Mouse (Mus musculus) B cell, adult 62 days (primary cell): ENCODE data around the gene Mcrip2. TPM values are rescaled to one million over a fixed set of nuclear protein-coding genes. Genes with fewer than 3 reads are reported as not detected.

Source experiments
- total RNA-seq: library from RNA; stranded (reverse); gene quantifications from 4 replicates; pipeline ENCODE4 v1.2.4, GENCODE M21; 2023

Gene Mcrip2
- 1.4 to 5.1 TPM (median 2.8 TPM) in 4 replicates for total RNA-seq

GRCm38 (mm10) chr17:25868601-25869191 lies at the start of gene Mcrip2:
Gene Mcrip2 (minus strand): TSS chr17:25868764.

GRCm38 (mm10) chr17:25880196-25880910 lies 11.8 kb upstream of the Mcrip2 start, which contains the start of gene Wfikkn1:
Gene Wfikkn1 (minus strand): TSS chr17:25880858.

GRCm38 (mm10) chr17:25874721-25875170 lies 6.2 kb upstream of the Mcrip2 start, which contains the start of gene Mettl26:
Gene Mettl26 (plus strand): TSS chr17:25875074.

GRCm38 (mm10) chr17:25860832-25861703 lies 7.5 kb downstream of the Mcrip2 start, which contains the start of gene Wdr90:
Gene Wdr90 (minus strand): TSS chr17:25861501.

GRCm38 (mm10) chr17:25844396-25844901 lies 24.1 kb downstream of the Mcrip2 start, which contains the start of gene Rhot2:
Gene Rhot2 (minus strand): TSS chr17:25844851.

GRCm38 (mm10) chr17:25841117-25841880 lies 27.3 kb downstream of the Mcrip2 start, which contains the start of gene Gm20683:
Gene Gm20683 (minus strand): TSS chr17:25841763.

GRCm38 (mm10) chr17:25837076-25837410 lies 31.5 kb downstream of the Mcrip2 start, which contains the start of gene Rhbdl1:
Gene Rhbdl1 (minus strand): TSS chr17:25837295.

GRCm38 (mm10) chr17:25833291-25833663 lies 35.3 kb downstream of the Mcrip2 start, which contains the start of gene Stub1:
Gene Stub1 (minus strand): TSS chr17:25833404.

GRCm38 (mm10) chr17:25828712-25829557 lies 39.6 kb downstream of the Mcrip2 start, which contains the start of gene Jmjd8:
Gene Jmjd8 (plus strand): TSS chr17:25828867.

GRCm38 (mm10) chr17:25823452-25823851 lies 45.1 kb downstream of the Mcrip2 start, which contains the start of gene Wdr24:
Gene Wdr24 (plus strand): TSS chr17:25823627.

Other genes starting within 250 kb of the Mcrip2 start
- not detected in 4 replicates for gene Gng13, start 151.6 kb downstream of the Mcrip2 start, total RNA-seq
- gene Chtf18, start 141.3 kb downstream of the Mcrip2 start, total RNA-seq = 7.5 to 10.0 TPM (median 8.2 TPM) in 4 replicates
- 5.7 to 7.8 TPM (median 6.6 TPM) in 4 replicates for gene Rpusd1, start 141.1 kb downstream of the Mcrip2 start, total RNA-seq
- 0.21 to 0.22 TPM in 2 of 4 replicates, not detected in the others for gene Mslnl, start 132.7 kb downstream of the Mcrip2 start, total RNA-seq
- 0.83 TPM in 1 of 4 replicates, not detected in the others for gene Msln, start 114.4 kb downstream of the Mcrip2 start, total RNA-seq
- gene Narfl, start 95.0 kb downstream of the Mcrip2 start, total RNA-seq = 33.4 to 44.4 TPM (median 34.9 TPM) in 4 replicates
- gene Haghl, start 83.1 kb downstream of the Mcrip2 start, total RNA-seq = 19.7 to 25.0 TPM (median 23.7 TPM) in 4 replicates
- gene Ccdc78, start 82.2 kb downstream of the Mcrip2 start, total RNA-seq = not detected in 4 replicates
- gene Fam173a, start 75.9 kb downstream of the Mcrip2 start, total RNA-seq = 41.7 to 46.0 TPM (median 43.2 TPM) in 4 replicates
- gene AC134908.4, start 73.1 kb downstream of the Mcrip2 start, total RNA-seq = 2.5 TPM in 1 of 4 replicates, not detected in the others
- gene Metrn, start 71.6 kb downstream of the Mcrip2 start, total RNA-seq = 10.5 to 16.8 TPM (median 13.6 TPM) in 4 replicates
- not detected in 4 replicates for gene Fbxl16, start 59.7 kb downstream of the Mcrip2 start, total RNA-seq
- 18.0 to 20.7 TPM (median 18.5 TPM) in 4 replicates for gene Wdr24, start 45.1 kb downstream of the Mcrip2 start, total RNA-seq
- 23.7 to 30.8 TPM (median 26.6 TPM) in 4 replicates for gene Jmjd8, start 39.9 kb downstream of the Mcrip2 start, total RNA-seq
- 54.6 to 61.8 TPM (median 59.7 TPM) in 4 replicates for gene Stub1, start 35.4 kb downstream of the Mcrip2 start, total RNA-seq
- gene Rhbdl1, start 31.5 kb downstream of the Mcrip2 start, total RNA-seq = 2.7 to 3.4 TPM (median 2.9 TPM) in 4 replicates
- 1.3 to 4.6 TPM (median 2.3 TPM) in 4 replicates for gene Gm20683, start 27.0 kb downstream of the Mcrip2 start, total RNA-seq
- 60.3 to 71.6 TPM (median 67.0 TPM) in 4 replicates for gene Rhot2, start 23.9 kb downstream of the Mcrip2 start, total RNA-seq
- gene Wdr90, start 7.3 kb downstream of the Mcrip2 start, total RNA-seq = 31.7 to 38.7 TPM (median 35.9 TPM) in 4 replicates
- 19.5 to 27.4 TPM (median 23.1 TPM) in 4 replicates for gene Mettl26, start 6.3 kb upstream of the Mcrip2 start, total RNA-seq
- 5.2 to 8.4 TPM (median 7.1 TPM) in 4 replicates for gene Wfikkn1, start 12.1 kb upstream of the Mcrip2 start, total RNA-seq
- 22.5 to 27.0 TPM (median 25.2 TPM) in 4 replicates for gene Rab40c, start 51.0 kb upstream of the Mcrip2 start, total RNA-seq
- 64.5 to 69.3 TPM (median 67.8 TPM) in 4 replicates for gene Pigq, start 76.2 kb upstream of the Mcrip2 start, total RNA-seq
- not detected in 4 replicates for gene Nhlrc4, start 76.2 kb upstream of the Mcrip2 start, total RNA-seq
- gene A930017K11Rik, start 83.8 kb upstream of the Mcrip2 start, total RNA-seq = not detected in 4 replicates
- 37.2 to 41.1 TPM (median 38.7 TPM) in 4 replicates for gene Capn15, start 117.0 kb upstream of the Mcrip2 start, total RNA-seq
- gene Rab11fip3, start 200.8 kb upstream of the Mcrip2 start, total RNA-seq = 8.4 to 9.0 TPM (median 8.7 TPM) in 4 replicates
- gene Decr2, start 221.6 kb upstream of the Mcrip2 start, total RNA-seq = 3.7 to 4.7 TPM (median 4.5 TPM) in 4 replicates
- gene Nme4, start 226.8 kb upstream of the Mcrip2 start, total RNA-seq = 0.75 to 1.6 TPM (median 1.1 TPM) in 4 replicates
- 21.2 to 25.3 TPM (median 22.8 TPM) in 4 replicates for gene Tmem8, start 244.5 kb upstream of the Mcrip2 start, total RNA-seq